Mouse (Mus musculus): ENCODE data around the gene Cyp2j13.
"Not testable (repeated sequence)": the region's sequence is repeated elsewhere in the genome, so short reads cannot be mapped to it uniquely, and the experiment has no call there.

- TF ChIP-seq POLR2A, CTCF (IDR thresholded peaks at IDR 0.05; ENCODE audit: extremely low read depth, insufficient read depth, low read length): not testable (repeated sequence)
Observed at GRCm38 (mm10) chr4:95982221-95982620, 95.1 kb downstream of the Cyp2j13 start.

All from cortical plate, adult 2 months (tissue).